Mouse (Mus musculus): ENCODE results near the gene Nrbp1. TPM values are rescaled to one million over a fixed set of nuclear protein-coding genes. Genes with fewer than 3 reads are reported as not detected.

Nrbp1 gene
- 252 TPM for polyA plus RNA-seq (2017; shearing (Covaris generic))

GRCm38 (mm10) chr5:31240637-31241521 is at the start of gene Nrbp1, which contains the start of gene Gm9970:
Gene Nrbp1 (plus strand): TSS chr5:31240864.
Gene Gm9970 (minus strand): TSS chr5:31241232.

GRCm38 (mm10) chr5:31192939-31193630 is 47.6 kb upstream of the Nrbp1 start, which contains the start of the genes Snx17 and Eif2b4:
Gene Snx17 (plus strand): TSS chr5:31193227.
Gene Eif2b4 (minus strand): TSS chr5:31193430.

GRCm38 (mm10) chr5:31201742-31202590 is 38.7 kb upstream of the Nrbp1 start, which contains the start of gene Zfp513:
Gene Zfp513 (minus strand): TSS chr5:31202303.

GRCm38 (mm10) chr5:31220448-31221303 is 20.0 kb upstream of the Nrbp1 start, which contains the start of gene Ppm1g:
Gene Ppm1g (minus strand): TSS chr5:31220687.

GRCm38 (mm10) chr5:31251541-31252101 is 11.0 kb downstream of the Nrbp1 start, which contains the start of gene Krtcap3:
Gene Krtcap3 (plus strand): TSS chr5:31251691.

GRCm38 (mm10) chr5:31290521-31291360 is 50.1 kb downstream of the Nrbp1 start, which contains the start of gene Ift172:
Gene Ift172 (minus strand): TSS chr5:31291116.

GRCm38 (mm10) chr5:31295606-31296141 is 55.0 kb downstream of the Nrbp1 start, which contains the start of gene Fndc4:
Gene Fndc4 (minus strand): TSS chr5:31296080.

GRCm38 (mm10) chr5:31297047-31297757 is 56.5 kb downstream of the Nrbp1 start, which contains the start of gene Gckr:
Gene Gckr (plus strand): TSS chr5:31297443.

Other genes starting within 250 kb of the Nrbp1 start
- gene Atraid, start 192.6 kb upstream of the Nrbp1 start, polyA plus RNA-seq (2017; shearing (Covaris generic)): 54.6 TPM
- gene Slc5a6, start 191.9 kb upstream of the Nrbp1 start, polyA plus RNA-seq (2017; shearing (Covaris generic)): 5.9 TPM
- 19.3 TPM for gene Cad, start 186.1 kb upstream of the Nrbp1 start, polyA plus RNA-seq (2017; shearing (Covaris generic))
- not detected for gene Dnajc5g, start 134.6 kb upstream of the Nrbp1 start, polyA plus RNA-seq (2017; shearing (Covaris generic))
- 0.22 TPM for gene Slc30a3, start 132.6 kb upstream of the Nrbp1 start, polyA plus RNA-seq (2017; shearing (Covaris generic))
- not detected for gene Trim54, start 124.2 kb upstream of the Nrbp1 start, polyA plus RNA-seq (2017; shearing (Covaris generic))
- gene Ucn, start 102.0 kb upstream of the Nrbp1 start, polyA plus RNA-seq (2017; shearing (Covaris generic)): not detected
- 22.2 TPM for gene Mpv17, start 86.6 kb upstream of the Nrbp1 start, polyA plus RNA-seq (2017; shearing (Covaris generic))
- 0.72 TPM for gene Gm29609, start 61.0 kb upstream of the Nrbp1 start, polyA plus RNA-seq (2017; shearing (Covaris generic))
- 85.8 TPM for gene Gtf3c2, start 60.7 kb upstream of the Nrbp1 start, polyA plus RNA-seq (2017; shearing (Covaris generic))
- gene Snx17, start 47.6 kb upstream of the Nrbp1 start, polyA plus RNA-seq (2017; shearing (Covaris generic)): 84.4 TPM
- gene Eif2b4, start 47.4 kb upstream of the Nrbp1 start, polyA plus RNA-seq (2017; shearing (Covaris generic)): 33.5 TPM
- gene Zfp513, start 38.6 kb upstream of the Nrbp1 start, polyA plus RNA-seq (2017; shearing (Covaris generic)): 26.7 TPM
- 154 TPM for gene Ppm1g, start 20.2 kb upstream of the Nrbp1 start, polyA plus RNA-seq (2017; shearing (Covaris generic))
- gene Gm9970, start 368 bp downstream of the Nrbp1 start, polyA plus RNA-seq (2017; shearing (Covaris generic)): not detected
- 29.2 TPM for gene Krtcap3, start 10.8 kb downstream of the Nrbp1 start, polyA plus RNA-seq (2017; shearing (Covaris generic))
- 11.4 TPM for gene Ift172, start 50.3 kb downstream of the Nrbp1 start, polyA plus RNA-seq (2017; shearing (Covaris generic))
- 3.8 TPM for gene Fndc4, start 55.2 kb downstream of the Nrbp1 start, polyA plus RNA-seq (2017; shearing (Covaris generic))
- 0.80 TPM for gene Gckr, start 56.6 kb downstream of the Nrbp1 start, polyA plus RNA-seq (2017; shearing (Covaris generic))
- 26.9 TPM for gene Zfp512, start 211.6 kb downstream of the Nrbp1 start, polyA plus RNA-seq (2017; shearing (Covaris generic))
- gene 4930548H24Rik, start 244.9 kb downstream of the Nrbp1 start, polyA plus RNA-seq (2017; shearing (Covaris generic)): 0.45 TPM